Mouse (Mus musculus): Measurements from ENCODE around the gene Ppp1r35. TPM values are rescaled to one million over a fixed set of nuclear protein-coding genes. Genes with fewer than 3 reads are reported as not detected.
A peak's percentile ranks its signal among the peaks of the same experiment; 100 is the strongest.

Gene Ppp1r35
- polyA plus RNA-seq, 1 experiment: not detected

GRCm38 (mm10) chr5:137786109-137786942, 7.7 kb downstream of the Ppp1r35 start:
- TF ChIP-seq POLR2A (IDR thresholded peaks at IDR 0.05; ENCODE audit: insufficient read depth, low read depth, low read length): peak; percentile 82
- 0 out of 2 replicates have a peak, but pooled peaks have one; percentile 23 for TF ChIP-seq CTCF (IDR thresholded peaks at IDR 0.05; ENCODE audit: insufficient read depth, low read depth, low read length)
- peaks cover 38% of the 10 kb centered on the region for H3K4me1 ChIP-seq (ENCODE audit: control insufficient read depth, insufficient read depth, low read length)
- H3K27ac ChIP-seq (ENCODE audit: insufficient read depth, low read depth, low read length): peak overlapping the region; percentile 97
- under 1% methylated on average over 79 of the region's 79 CpGs for WGBS
- peak overlapping the region; percentile 81 for H3K4me3 ChIP-seq (ENCODE audit: insufficient read depth, low read depth, low read length)

- peak within 1 kb of the TSS; percentile 81 for H3K4me3 ChIP-seq (ENCODE audit: insufficient read depth, low read depth, low read length)
- H3K27ac ChIP-seq (ENCODE audit: insufficient read depth, low read depth, low read length): peak within 1 kb of the TSS; percentile 98
- TF ChIP-seq CTCF (IDR thresholded peaks at IDR 0.05; ENCODE audit: insufficient read depth, low read depth, low read length): peak; percentile 80
- peak; percentile 63 for TF ChIP-seq POLR2A (IDR thresholded peaks at IDR 0.05; ENCODE audit: insufficient read depth, low read depth, low read length)
- peaks cover 30% of the 10 kb centered on the region for H3K4me1 ChIP-seq (ENCODE audit: control insufficient read depth, insufficient read depth, low read length)
- WGBS: under 1% methylated on average over 48 of the region's 48 CpGs
Measured at GRCm38 (mm10) chr5:137787151-137787928, 8.7 kb downstream of the Ppp1r35 start, which contains the start of the genes Mepce and Zcwpw1. Mepce (minus strand) TSS chr5:137787655. Zcwpw1 (plus strand) TSS chr5:137787798.

DNA sequence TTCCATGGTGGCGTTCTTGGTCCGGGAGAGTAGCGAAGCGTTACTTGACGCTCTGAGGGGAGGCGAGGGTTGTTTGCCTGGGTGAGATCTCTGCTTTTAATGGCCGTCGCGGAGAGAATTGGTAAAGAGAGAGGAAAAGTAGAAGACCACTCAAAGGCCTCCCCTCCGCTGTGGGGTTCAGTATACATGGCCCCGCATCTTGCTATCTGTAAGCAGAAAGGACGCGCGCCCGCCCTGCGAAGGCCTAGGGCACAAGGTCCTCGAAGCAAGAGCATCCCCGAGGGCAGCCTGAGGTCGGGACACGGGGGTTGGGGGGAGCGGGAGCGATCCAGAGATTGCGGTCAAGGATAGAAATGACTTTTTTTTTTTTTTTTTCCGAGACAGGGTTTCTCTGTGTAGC, 9.5 kb downstream of the Ppp1r35 start:
- TF ChIP-seq CTCF (IDR thresholded peaks at IDR 0.05; ENCODE audit: insufficient read depth, low read depth, low read length) (no peak), POLR2A (IDR thresholded peaks at IDR 0.05; ENCODE audit: insufficient read depth, low read depth, low read length) (no peak)
- 74% methylated on average over 24 of the region's 24 CpGs for WGBS
- Histone ChIP-seq H3K4me3 (ENCODE audit: insufficient read depth, low read depth, low read length) (peak overlapping the region; percentile 43; the same call in 1 of the 2 replicates), H3K4me1 (ENCODE audit: control insufficient read depth, insufficient read depth, low read length) (peaks cover 25% of the 10 kb centered on the region), H3K27ac (ENCODE audit: insufficient read depth, low read depth, low read length) (no peak overlapping the region)

DNA sequence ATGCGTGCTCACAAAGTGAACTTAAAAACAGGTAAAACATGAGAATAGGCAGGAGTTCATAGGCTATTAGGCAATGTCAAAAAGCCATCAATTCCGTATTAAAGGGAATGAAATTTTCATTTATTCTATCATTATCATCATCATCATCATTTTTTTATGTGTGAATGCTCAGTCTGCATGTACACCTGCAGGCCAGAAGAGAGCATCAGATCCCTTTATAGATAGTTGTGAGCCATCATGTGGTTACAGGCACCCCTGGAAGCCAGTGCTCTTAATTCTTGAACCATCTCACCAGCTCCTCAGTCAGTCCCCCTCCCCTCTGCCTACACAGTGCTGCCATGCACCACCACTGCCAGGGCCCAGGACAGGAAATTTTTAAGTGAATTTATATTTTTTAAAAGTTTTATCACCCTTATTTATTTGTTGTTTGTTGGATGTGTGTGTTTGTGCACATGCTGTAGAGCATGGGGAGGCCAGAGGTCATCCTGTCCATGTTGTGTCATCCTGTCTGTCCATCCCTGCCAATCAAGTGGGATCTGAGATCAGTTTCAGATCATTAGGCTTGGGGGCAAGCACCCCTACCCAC, 10.4 kb downstream of the Ppp1r35 start:
- WGBS: 96% methylated on average over 2 of the region's 2 CpGs
- H3K27ac ChIP-seq (ENCODE audit: insufficient read depth, low read depth, low read length): no peak overlapping the region
- TF ChIP-seq CTCF (IDR thresholded peaks at IDR 0.05; ENCODE audit: insufficient read depth, low read depth, low read length) (no peak), POLR2A (IDR thresholded peaks at IDR 0.05; ENCODE audit: insufficient read depth, low read depth, low read length) (no peak)
- peaks cover 18% of the 10 kb centered on the region for H3K4me1 ChIP-seq (ENCODE audit: control insufficient read depth, insufficient read depth, low read length)
- no peak overlapping the region for H3K4me3 ChIP-seq (ENCODE audit: insufficient read depth, low read depth, low read length)

- Histone ChIP-seq H3K27ac (ENCODE audit: insufficient read depth, low read depth, low read length) (no peak overlapping the region), H3K4me1 (ENCODE audit: control insufficient read depth, insufficient read depth, low read length) (peaks cover 6% of the 10 kb centered on the region), H3K4me3 (ENCODE audit: insufficient read depth, low read depth, low read length) (no peak overlapping the region)
- no peak for TF ChIP-seq POLR2A (IDR thresholded peaks at IDR 0.05; ENCODE audit: insufficient read depth, low read depth, low read length)
- TF ChIP-seq CTCF (IDR thresholded peaks at IDR 0.05; ENCODE audit: insufficient read depth, low read depth, low read length): no peak
Measured at GRCm38 (mm10) chr5:137791553-137791952, 12.9 kb downstream of the Ppp1r35 start.

DNA sequence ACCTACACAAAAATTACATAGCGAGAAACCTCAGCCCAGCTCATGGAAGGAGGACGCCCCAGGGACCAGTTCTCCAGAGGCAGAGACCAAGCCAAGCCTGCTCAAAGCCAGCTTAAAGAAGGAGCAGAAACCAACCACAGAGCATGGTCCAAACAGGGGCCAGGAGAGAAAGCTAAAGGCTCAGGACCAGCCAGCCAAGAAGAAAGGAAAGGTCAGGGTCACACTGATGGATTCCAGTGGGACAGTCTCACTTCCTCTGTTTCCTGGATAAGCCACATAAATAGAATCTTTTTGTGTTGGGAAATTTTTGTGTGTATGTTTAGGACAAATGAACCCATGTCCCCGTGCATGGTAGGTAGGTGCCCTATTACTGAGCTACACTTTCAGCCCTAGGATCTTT, 18.0 kb downstream of the Ppp1r35 start:
- no peak overlapping the region for H3K27ac ChIP-seq (ENCODE audit: insufficient read depth, low read depth, low read length)
- TF ChIP-seq POLR2A (IDR thresholded peaks at IDR 0.05; ENCODE audit: insufficient read depth, low read depth, low read length) (no peak), CTCF (IDR thresholded peaks at IDR 0.05; ENCODE audit: insufficient read depth, low read depth, low read length) (no peak)
- 87% methylated on average over 3 of the region's 3 CpGs for WGBS
- H3K4me1 ChIP-seq (ENCODE audit: control insufficient read depth, insufficient read depth, low read length): no peaks in the 10 kb centered on the region
- no peak overlapping the region for H3K4me3 ChIP-seq (ENCODE audit: insufficient read depth, low read depth, low read length)

GRCm38 (mm10) chr5:137800917-137801316, 22.3 kb downstream of the Ppp1r35 start:
- H3K4me1 ChIP-seq (ENCODE audit: control insufficient read depth, insufficient read depth, low read length): no peaks in the 10 kb centered on the region
- no peak overlapping the region for H3K4me3 ChIP-seq (ENCODE audit: insufficient read depth, low read depth, low read length)
- no peak overlapping the region for H3K27ac ChIP-seq (ENCODE audit: insufficient read depth, low read depth, low read length)
- WGBS: 84% methylated on average over 3 of the region's 3 CpGs
- TF ChIP-seq POLR2A (IDR thresholded peaks at IDR 0.05; ENCODE audit: insufficient read depth, low read depth, low read length): no peak

DNA sequence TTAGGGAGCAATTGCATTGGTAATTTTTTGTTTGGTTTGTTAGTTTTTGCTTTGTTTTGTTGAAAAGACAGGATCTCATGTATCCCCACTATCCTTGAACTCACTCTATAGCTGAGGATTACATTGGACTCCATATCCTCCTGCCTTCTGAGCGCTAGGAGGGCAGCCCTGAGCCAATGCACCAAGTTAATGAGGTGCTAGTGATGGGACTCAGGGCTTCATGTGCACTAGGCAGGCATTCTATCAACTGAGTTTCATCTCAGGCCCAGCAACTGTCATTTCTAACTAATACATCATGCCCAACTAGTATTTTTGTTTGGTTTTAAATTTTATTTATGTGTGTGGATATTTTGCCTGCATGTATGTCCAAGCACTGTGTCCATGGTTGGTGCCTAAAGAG, 27.5 kb downstream of the Ppp1r35 start:
- TF ChIP-seq CTCF (IDR thresholded peaks at IDR 0.05; ENCODE audit: insufficient read depth, low read depth, low read length) (no peak), POLR2A (IDR thresholded peaks at IDR 0.05; ENCODE audit: insufficient read depth, low read depth, low read length) (no peak)
- H3K4me3 ChIP-seq (ENCODE audit: insufficient read depth, low read depth, low read length): no peak overlapping the region
- 83% methylated on average over 1 of the region's 1 CpGs for WGBS
- no peak overlapping the region for H3K27ac ChIP-seq (ENCODE audit: insufficient read depth, low read depth, low read length)
- H3K4me1 ChIP-seq (ENCODE audit: control insufficient read depth, insufficient read depth, low read length): no peaks in the 10 kb centered on the region
